Mouse (Mus musculus) brain, embryonic 14.5 days (tissue): ENCODE measurements around the gene Cfap126. TPM values are rescaled to one million over a fixed set of nuclear protein-coding genes. Genes with fewer than 3 reads are reported as not detected.

Experiments used
- DNase-seq: peaks from one replicate; pipeline ENCODE4 v3.0.0-alpha.2; 2011; ENCODE audit warnings: low read depth
- CTCF ChIP-seq: fragments of 200-500 bp; IDR thresholded peaks from 2 replicates; pipeline ENCODE4 v1.5.1; 2012; ENCODE audit warnings: inconsistent platforms, mild to moderate bottlenecking, moderate library complexity, borderline replicate concordance; ENCODE audit not compliant: insufficient read depth, insufficient read length; ENCODE audit errors: extremely low read depth
- POLR2A ChIP-seq: fragments of 200-500 bp; IDR thresholded peaks from 2 replicates; pipeline ENCODE4 v1.6.1; 2012; ENCODE audit warnings: mild to moderate bottlenecking, inconsistent platforms, borderline replicate concordance; ENCODE audit not compliant: poor library complexity, insufficient read depth, insufficient read length, severe bottlenecking; ENCODE audit errors: extremely low read depth
- polyA plus RNA-seq: library from polyadenylated mRNA; depleted of rRNA; stranded (reverse); fragments of >200 nt; gene quantifications from 2 replicates; pipeline ENCODE4 v1.2.3, GENCODE M21; 2012

Cfap126 gene
- polyA plus RNA-seq, 1 experiment, result 16.7 TPM

- DNase-seq, result peak; percentile 49
- TF ChIP-seq POLR2A (no peak), CTCF (no peak)
Observed at GRCm38 (mm10) chr1:171085718-171086117, 28.0 kb upstream of the Cfap126 start.

DNA sequence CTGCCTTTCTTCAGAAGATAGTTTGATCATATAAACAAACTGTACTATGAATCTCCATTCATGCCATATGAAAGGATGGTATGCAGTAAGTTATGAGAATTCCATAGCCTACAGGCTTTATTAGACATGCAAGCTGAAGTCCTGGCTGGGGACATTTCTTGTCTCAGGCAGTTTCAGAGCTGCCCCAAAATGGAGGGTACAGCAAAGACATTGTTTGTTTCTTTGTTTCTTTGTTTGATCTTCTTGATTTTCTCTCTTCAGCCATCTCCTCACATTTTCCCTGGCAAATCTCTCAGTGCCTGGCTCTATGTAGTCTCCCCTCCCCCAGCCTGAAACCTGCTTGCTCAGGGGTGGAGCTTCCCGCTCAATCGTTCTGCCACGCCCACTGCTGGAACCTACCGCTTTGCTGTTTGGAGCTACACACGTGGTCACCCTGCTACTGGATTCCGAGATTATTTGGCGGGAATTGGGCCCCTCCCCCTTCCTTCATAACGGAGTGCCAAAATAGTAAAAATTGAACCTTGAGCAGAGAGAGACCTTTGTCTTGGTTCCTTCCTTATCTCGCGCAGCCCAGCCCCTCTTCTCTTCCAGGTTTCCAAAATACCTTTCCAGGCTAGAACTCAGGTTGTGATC is 25.4 kb upstream of the Cfap126 start:
- peak; percentile 47 for DNase-seq

GRCm38 (mm10) chr1:171089891-171090290 is 23.8 kb upstream of the Cfap126 start:
- no peak for DNase-seq
- TF ChIP-seq POLR2A (no peak), CTCF (no peak)

DNA sequence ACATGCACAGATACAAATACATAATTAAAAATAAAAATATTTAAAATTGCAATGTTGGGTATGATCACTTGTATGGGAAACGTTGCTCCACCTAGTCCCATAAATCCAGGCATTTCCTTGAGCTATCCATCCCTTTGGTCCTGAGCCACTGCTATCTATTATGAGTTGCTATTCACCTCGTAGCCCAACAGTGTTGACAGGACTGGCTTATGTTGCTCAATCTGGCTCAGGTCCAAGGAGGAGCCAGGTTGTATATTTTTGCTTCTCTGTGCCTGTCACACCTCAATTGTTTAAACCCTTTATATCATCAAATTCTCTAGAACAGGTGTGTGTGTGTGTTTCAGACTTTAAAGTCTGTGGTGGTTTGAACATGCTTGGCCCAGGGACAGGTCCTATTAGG is 23.0 kb upstream of the Cfap126 start:
- DNase-seq, result no peak
- TF ChIP-seq POLR2A (no peak), CTCF (no peak)

GRCm38 (mm10) chr1:171094424-171094823 is 19.3 kb upstream of the Cfap126 start:
- no peak for TF ChIP-seq CTCF
- TF ChIP-seq POLR2A, result no peak
- DNase-seq, result no peak

DNA sequence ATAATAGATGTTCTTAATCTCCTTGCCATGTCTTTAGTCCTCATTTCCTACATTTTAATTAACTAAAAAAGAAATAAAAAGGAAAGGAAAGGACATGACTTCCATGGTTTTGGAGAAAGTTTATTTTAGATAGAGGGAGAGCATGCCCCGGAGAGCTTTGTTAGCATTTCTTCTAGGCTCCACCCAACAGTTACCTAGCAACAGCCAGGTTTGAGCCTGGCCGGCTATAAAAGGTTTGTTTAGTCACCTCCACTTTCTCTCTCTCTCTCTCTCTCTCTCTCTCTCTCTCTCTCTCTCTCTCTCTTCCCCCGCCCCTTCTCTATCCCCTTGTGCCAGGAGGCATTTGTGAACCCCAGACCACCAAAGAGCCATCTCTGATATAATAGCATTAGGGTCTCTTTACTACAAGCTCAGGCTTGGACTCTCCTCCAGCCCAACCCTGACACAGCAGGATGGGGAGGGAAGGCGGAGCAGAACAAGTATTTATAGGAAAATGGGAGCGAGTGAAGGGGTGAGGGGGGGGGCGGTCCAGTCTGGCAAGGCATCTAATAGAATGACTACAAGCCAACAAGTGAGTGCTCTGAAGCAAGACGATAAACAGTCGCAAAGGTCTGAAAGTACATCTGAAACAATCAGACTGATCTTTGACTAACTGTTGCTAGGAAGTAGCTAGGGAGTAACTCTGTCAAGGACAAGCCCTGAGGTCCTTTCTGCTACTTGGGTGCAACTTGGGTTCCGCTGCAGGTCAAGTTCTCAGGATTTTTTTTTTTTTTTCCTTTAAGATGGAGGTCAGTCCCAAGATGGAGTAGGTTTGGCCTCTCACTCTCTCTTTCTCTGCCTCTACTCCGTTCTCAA is 17.4 kb upstream of the Cfap126 start:
- DNase-seq, result peak; percentile 20
- no peak for TF ChIP-seq CTCF

GRCm38 (mm10) chr1:171097136-171097535 is 16.6 kb upstream of the Cfap126 start:
- TF ChIP-seq POLR2A (no peak), CTCF (no peak)
- DNase-seq, result no peak

DNA sequence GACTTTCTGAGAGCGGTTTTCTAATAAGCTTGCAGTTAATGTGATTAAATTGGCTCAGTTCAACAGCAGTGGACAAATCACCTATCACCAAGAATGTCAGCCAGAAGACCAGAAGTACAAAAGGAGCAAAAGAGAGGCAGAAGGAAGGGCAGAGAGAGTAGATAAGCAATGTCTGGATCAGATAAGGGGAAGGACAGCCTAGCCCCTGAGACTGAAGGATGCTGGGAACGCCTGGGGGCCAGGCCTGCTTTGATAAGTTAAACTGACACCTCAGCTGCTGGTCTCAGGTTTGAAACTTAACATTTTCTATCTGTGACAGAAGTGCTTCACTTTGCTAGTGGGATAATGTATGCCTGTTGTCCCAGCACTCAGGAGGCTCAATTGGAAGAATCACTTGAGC is 16.1 kb upstream of the Cfap126 start:
- no peak for DNase-seq
- no peak for TF ChIP-seq POLR2A
- TF ChIP-seq CTCF, result no peak

- TF ChIP-seq POLR2A, result no peak
- no peak for TF ChIP-seq CTCF
- DNase-seq, result no peak
Observed at GRCm38 (mm10) chr1:171101033-171101432, 12.7 kb upstream of the Cfap126 start.

DNA sequence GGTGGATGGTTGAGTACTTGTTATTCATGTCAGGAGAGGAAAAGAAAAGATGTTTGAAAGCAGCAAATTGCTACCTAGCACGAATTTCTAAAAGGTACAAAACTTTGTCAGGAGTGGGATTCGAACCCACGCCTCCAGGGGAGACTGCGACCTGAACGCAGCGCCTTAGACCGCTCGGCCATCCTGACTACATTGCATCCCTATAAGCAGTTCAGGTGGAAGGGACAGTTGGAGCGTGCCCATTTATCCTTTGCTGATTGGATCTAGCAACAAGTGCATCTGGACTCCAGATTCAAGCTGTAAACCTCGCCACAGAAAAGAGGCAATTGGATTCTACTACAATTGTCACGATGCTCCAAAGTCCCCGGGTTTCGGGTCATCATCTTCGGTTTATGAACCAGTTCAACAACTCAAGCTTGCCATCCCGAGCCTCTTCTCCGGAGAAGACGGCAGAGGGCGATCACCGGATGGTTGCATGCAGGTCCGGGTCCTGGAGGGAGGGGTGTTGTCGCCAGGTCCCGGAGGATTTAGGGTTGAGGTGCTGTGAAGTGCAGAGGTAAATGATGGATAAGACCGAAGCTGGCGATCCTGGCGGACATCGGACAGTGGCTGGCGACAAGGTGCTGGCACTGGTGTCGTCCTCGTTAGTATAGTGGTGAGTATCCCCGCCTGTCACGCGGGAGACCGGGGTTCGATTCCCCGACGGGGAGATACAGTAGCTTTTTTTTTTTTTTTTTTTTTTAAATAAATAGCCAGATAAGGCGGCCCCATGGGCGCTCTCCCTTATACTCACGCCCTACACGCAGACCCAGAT is 11.8 kb upstream of the Cfap126 start:
- peak; percentile 92 for DNase-seq
- TF ChIP-seq CTCF, result no peak

GRCm38 (mm10) chr1:171102547-171103177 is 11.1 kb upstream of the Cfap126 start:
- DNase-seq, result peak; percentile 91
- TF ChIP-seq POLR2A (no peak), CTCF (no peak)
